Mouse (Mus musculus): ENCODE measurements around the gene Acot1.
"Not testable (repeated sequence)": the region's sequence is repeated elsewhere in the genome, so short reads cannot be mapped to it uniquely, and the experiment has no call there.

The Acot1 gene

GRCm38 (mm10) chr12:84022266-84022665 lies 13.0 kb downstream of the Acot1 start:
- not testable (repeated sequence) for DNase-seq

- no peak for DNase-seq
Measured at GRCm38 (mm10) chr12:84023052-84023745, 13.9 kb downstream of the Acot1 start.

- no peak for DNase-seq
Measured at GRCm38 (mm10) chr12:84025888-84026287, 16.6 kb downstream of the Acot1 start.

DNA sequence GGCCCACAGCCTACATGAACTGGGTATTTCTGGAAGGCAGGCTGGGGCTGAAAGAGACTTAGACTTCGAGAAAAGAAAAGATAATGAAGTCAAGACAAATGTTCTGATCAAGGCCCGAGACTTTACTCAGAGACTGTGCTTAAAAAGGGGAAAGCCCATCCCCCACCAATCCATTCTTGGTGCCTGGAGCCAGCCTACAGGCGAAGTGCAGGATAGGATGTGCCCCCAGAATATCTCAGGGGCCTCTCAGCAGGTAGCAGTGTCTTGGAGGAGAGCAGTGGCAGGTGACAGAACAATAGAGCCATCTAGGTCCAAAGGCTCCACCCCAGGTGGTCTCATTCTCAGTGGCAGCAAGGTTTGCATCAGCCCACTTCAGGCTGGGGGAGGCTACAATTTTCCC lies 19.0 kb downstream of the Acot1 start:
- DNase-seq = not testable (repeated sequence)

DNA sequence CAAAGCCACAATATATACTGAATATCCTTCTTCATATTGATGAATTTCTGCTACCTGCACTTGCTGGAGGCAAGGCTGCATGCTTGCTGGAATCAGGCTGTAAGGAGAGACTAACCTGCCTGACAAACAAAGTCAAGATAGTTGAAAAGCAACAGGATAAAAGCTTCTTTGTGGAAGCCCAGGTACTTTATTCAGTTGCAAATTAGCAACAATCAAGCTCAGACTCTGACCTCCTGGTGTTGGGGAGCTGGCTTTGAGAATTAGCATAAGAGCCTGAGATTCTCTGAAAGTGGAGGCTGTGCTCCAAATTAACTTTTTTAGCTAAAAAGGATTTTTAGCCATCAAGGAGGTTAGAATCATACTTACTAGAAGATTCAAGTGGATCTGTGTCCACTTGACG lies 19.8 kb downstream of the Acot1 start:
- not testable (repeated sequence) for DNase-seq

- peak; percentile 68 for DNase-seq
Measured at GRCm38 (mm10) chr12:84030659-84031332, 21.5 kb downstream of the Acot1 start.

DNA sequence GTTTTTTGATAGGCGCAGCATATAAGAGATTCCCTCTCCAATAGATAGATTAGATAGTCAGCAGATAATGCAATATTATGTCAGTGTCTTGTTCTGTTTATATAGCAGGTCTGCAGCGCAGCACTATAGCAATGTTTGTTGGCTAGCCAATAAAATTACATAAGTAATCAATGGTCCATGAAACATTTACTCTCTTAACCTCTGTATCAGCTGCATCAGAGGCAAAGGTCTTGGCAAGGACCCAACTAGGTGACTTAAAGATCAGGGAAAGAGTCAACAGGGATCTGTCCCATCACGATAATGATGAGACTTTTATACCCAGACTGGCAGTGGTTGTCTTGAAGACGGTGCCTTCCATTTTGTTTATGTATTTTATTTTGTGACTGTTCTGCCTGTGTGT lies 23.6 kb downstream of the Acot1 start:
- DNase-seq = no peak

DNA sequence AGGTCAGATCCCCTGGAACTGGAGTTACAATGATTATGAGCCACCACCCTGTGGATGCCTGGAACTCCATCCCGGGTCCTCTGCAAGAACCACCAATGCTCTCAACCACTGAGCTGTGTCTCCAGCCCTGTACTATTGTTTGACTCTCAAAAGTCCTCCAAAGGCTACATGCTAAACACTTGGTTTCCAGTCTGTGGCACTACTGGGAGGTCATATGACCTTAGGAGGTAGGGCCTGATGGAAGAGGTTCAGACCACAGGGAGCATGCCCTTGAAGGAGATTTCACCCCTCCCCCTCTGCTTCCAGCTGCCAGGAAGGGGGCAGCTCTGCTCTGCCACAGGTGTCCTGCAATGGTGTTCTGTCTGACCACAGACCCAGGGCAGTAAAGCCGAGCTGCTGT lies 24.0 kb downstream of the Acot1 start:
- DNase-seq = not testable (repeated sequence)

GRCm38 (mm10) chr12:84034108-84034507 lies 24.8 kb downstream of the Acot1 start:
- DNase-seq = no peak

- DNase-seq = not testable (repeated sequence)
Measured at GRCm38 (mm10) chr12:84038241-84038640, 29.0 kb downstream of the Acot1 start, which contains the start of gene Acot4. Gene Acot4 (plus strand): TSS chr12:84038379.

- peak; percentile 15 for DNase-seq
Measured at GRCm38 (mm10) chr12:84038691-84039111, 29.4 kb downstream of the Acot1 start, which contains the start of gene Gm49366. Gene Gm49366 (plus strand): TSS chr12:84038935.

DNA sequence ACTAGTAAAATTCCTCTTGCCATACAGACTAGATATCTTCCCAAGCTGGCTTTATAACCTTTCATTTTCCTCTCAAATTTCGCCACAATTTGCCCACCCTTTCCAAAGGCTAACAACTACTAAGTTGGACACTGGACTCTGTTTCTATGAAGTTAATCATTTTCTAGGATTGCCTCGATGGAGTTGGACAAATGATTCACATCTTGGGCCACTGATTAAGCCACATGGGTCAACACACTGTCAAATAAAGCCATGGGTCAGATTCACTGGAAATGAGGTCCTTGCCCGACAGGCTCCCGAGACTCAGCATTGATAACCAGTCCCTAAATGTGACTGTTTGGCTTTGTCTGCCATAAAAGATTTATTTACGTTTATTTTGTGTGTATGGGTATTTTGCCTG lies 33.0 kb downstream of the Acot1 start:
- DNase-seq = no peak

DNA sequence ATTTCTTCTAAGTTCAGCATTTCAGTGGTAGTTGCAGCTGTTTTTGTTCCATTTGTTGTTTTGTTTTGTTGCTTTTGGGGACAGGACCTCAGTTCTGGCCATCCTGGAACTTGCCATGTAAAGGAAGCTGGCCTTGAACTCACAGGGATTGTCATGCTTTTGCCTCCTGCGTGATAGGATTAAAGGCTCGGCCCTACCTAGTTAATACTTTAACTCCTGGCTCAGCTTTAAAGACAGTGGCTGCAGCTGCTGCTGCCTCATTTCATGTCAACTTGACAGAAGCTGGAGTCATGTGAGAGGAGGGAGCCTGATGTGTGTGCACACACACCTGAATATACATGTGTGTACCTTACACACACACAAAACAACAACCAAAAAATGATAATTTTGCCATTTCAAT lies 34.8 kb downstream of the Acot1 start:
- no peak for DNase-seq

- no peak for DNase-seq
Measured at GRCm38 (mm10) chr12:84046906-84047305, 37.6 kb downstream of the Acot1 start.

GRCm38 (mm10) chr12:84050744-84051143 lies 41.5 kb downstream of the Acot1 start:
- DNase-seq = not testable (repeated sequence)

DNA sequence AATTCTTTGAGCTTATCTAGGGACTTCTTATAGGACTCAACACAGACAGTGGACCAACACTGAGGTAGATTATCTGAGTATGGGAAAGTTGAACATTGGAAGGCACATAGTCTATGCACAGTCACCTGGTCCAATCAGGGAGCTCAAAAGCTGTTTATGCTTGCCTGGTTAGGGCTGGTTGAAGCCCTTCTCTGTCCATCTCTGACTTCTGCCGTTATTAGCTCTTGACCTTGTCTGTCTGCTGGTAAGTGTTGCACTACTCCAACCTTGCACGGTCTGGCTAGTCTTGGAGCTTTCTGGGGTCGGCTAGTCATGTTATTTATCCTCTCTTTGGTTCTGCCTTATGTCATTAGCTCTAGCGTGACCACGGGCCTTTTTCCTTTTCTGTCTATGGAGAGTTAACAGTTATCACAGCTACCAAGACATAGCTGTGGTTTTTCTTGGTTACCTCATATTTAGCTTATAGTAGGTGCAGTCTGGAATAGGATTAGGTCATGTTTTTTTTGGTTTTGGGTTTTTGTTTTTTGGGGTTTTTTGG lies 42.7 kb downstream of the Acot1 start, which contains the start of gene Acot3:
TSS of gene Acot3 (plus strand) at position 208 of the 538 bp plus-strand sequence.
- no peak for DNase-seq

- DNase-seq = no peak
Measured at GRCm38 (mm10) chr12:84052609-84053008, 43.3 kb downstream of the Acot1 start.

DNA sequence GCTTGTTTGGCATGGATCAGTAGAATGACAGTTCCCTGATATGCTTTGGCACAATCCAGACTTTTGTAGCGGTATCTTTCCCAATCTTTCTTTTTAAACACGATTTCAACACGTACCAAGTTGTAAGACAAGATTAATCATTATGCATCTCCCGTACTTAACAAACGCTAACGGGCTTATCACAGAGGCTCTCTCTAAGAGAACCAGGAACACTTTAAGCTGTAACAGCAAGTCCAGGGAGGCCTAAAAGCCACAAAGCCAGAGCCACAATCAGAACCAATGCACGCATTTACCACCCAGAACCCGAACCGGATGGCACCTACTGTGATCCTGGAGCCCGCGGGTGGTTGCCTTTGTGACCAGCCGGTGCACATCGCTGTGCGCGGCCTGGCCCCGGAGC lies 43.9 kb downstream of the Acot1 start:
- DNase-seq = no peak

GRCm38 (mm10) chr12:84053679-84054391 lies 44.5 kb downstream of the Acot1 start:
- DNase-seq = no peak

DNA sequence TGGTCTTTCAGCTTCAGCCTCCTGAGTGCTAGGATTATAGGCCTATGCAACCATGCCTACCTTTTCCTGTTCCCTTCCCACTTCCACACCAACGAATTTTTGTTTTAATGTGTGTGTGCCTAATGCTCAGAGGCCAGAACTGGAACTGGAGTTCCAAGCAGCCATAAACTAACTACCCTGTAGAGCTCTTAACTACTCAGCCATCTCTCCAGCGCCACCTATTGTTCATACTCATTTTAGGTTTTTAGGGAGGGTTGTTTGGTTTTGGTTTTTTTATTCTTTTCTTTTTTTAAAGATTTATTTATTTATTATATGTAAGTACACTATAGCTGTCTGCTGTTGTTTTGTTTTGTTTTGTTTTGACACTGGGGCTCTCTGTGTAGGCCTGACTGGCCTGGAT lies 51.7 kb downstream of the Acot1 start:
- no peak for DNase-seq

DNA sequence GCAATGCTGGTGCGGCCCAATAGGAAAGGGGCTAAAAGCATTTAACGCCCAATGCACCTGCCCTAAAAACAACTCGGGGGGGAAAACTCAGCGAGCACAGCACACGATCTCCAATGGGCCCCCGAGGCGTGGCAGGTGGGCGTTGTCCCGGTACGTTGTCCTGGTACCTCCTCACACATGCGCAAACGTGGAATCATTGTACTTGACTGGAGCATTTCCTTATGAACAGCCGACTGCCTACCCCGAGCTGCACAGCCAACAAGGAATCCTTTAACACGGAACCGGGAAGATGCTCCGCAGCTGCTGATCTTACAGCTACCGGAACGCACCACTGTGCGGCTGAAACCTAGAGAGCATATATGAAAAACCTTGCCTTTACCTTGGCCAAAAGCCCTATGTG lies 53.0 kb downstream of the Acot1 start:
- DNase-seq = no peak

DNA sequence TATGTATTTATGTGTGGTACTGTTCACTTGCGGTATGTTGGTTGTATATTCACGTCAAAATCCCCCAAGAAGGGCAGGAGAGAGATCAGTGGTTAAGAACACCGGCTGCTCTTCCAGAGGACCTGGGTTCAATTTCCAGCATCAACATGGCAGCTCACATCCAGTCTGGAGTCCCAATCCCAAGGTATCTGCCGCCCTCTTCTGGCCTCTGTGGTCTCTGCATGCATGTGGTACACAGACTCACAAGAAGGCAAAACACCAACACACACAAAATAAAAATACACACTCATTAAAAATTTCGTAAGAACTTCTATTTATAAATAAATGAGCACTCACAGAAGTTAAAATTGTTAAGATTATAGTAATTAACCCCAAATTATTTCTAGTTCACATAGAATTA lies 53.9 kb downstream of the Acot1 start:
- DNase-seq = no peak

GRCm38 (mm10) chr12:84063833-84064232 lies 54.5 kb downstream of the Acot1 start:
- DNase-seq = no peak

Data from right cerebral cortex, postnatal 14 days (tissue).